Mouse (Mus musculus) lung, embryonic 14.5 days (tissue): ENCODE measurements around the gene Dgkz. TPM values are rescaled to one million over a fixed set of nuclear protein-coding genes. Genes with fewer than 3 reads are reported as not detected.

Experiments used
- ATAC-seq: fragments of 200-750 bp; cut with Nextera tagmentation; 2 replicates; pipeline ENCODE4 v1.8.0; 2017; ENCODE audit warnings: mild to moderate bottlenecking, moderate TSS enrichment, moderate library complexity; ENCODE audit not compliant: insufficient read depth
- DNase-seq: peaks from one replicate; pipeline ENCODE4 v3.0.0-alpha.2; 2015
- H3K27ac ChIP-seq: fragments of 300-500 bp; sonication (generic); 2 replicates; pipeline ENCODE4 v1.5.1; 2014; ENCODE audit warnings: low read depth, mild to moderate bottlenecking, moderate library complexity
- H3K27me3 ChIP-seq: fragments of 300-500 bp; sonication (generic); 2 replicates; pipeline ENCODE4 v1.6.1; 2014; ENCODE audit warnings: low read length, control low read depth; ENCODE audit not compliant: insufficient read depth
- H3K36me3 ChIP-seq: fragments of 300-500 bp; sonication (generic); 2 replicates; pipeline ENCODE4 v1.6.1; 2014; ENCODE audit warnings: control low read depth; ENCODE audit not compliant: insufficient read depth
- H3K4me1 ChIP-seq: fragments of 300-500 bp; sonication (generic); 2 replicates; pipeline ENCODE4 v1.6.1; 2014; ENCODE audit warnings: antibody characterized with exemption, control low read depth; ENCODE audit not compliant: insufficient read depth
- H3K4me2 ChIP-seq: fragments of 300-500 bp; sonication (generic); 2 replicates; pipeline ENCODE4 v1.6.1; 2014; ENCODE audit warnings: mild to moderate bottlenecking
- H3K4me3 ChIP-seq: fragments of 300-500 bp; sonication (generic); 2 replicates; pipeline ENCODE4 v1.5.1; 2014; ENCODE audit warnings: low read depth, low read length
- H3K9ac ChIP-seq: fragments of 300-500 bp; sonication (generic); 2 replicates; pipeline ENCODE4 v1.6.1; 2014
- H3K9me3 ChIP-seq: fragments of 300-500 bp; sonication (generic); 2 replicates; pipeline ENCODE4 v1.6.1; 2016; ENCODE audit warnings: low read depth, low read length, control low read depth
- CTCF ChIP-seq: IDR thresholded peaks from 2 replicates; pipeline ENCODE4 v1.5.1; 2016; ENCODE audit warnings: antibody characterized with exemption, low read depth
- WGBS: fragments of 180-500 bp; shearing (Covaris S2); extraction: QIAGEN DNeasy Blood & Tissue Kit; methylation state at CpG from one replicate; pipeline ENCODE4 v1.1.7; 2014; 5-methylcytosine and 5-hydroxymethylcytosine counted together
- microRNA-seq: library from miRNA; unstranded; fragments of <30 nt; microRNA quantifications from one replicate; pipeline ENCODE4, GENCODE M21; 2016; ENCODE audit warnings: borderline number of aligned reads
- polyA plus RNA-seq: library from polyadenylated mRNA; unstranded; fragments of >200 nt; fragmentation: Nextera tagmentation; extraction: Ambion mirVana; gene quantifications from 2 replicates; pipeline ENCODE4 v1.2.1, GENCODE M21; 2014

Dgkz gene
- polyA plus RNA-seq, 1 experiment from 2014 or later: 63.9 TPM

- Histone ChIP-seq H3K9me3 (no peaks in the 10 kb centered on the region), H3K4me2 (no peak overlapping the region), H3K27ac (no peak overlapping the region), H3K27me3 (no peaks in the 10 kb centered on the region), H3K36me3 (peaks cover 13% of the 10 kb centered on the region; the same call in 1 of the 2 replicates), H3K4me1 (no peaks in the 10 kb centered on the region), H3K4me3 (no peak overlapping the region), H3K9ac (no peak overlapping the region)
- no peak for TF ChIP-seq CTCF
- ATAC-seq: no peak
- no peak for DNase-seq
- 84% methylated on average over 3 of the region's 3 CpGs for WGBS
Observed at GRCm38 (mm10) chr2:91894716-91895115, 80.9 kb downstream of the Dgkz start.

GRCm38 (mm10) chr2:91884616-91885015, 91.0 kb downstream of the Dgkz start:
- Histone ChIP-seq H3K36me3 (peaks cover 16% of the 10 kb centered on the region), H3K4me3 (no peak overlapping the region), H3K4me1 (no peaks in the 10 kb centered on the region), H3K4me2 (no peak overlapping the region), H3K27ac (no peak overlapping the region), H3K9me3 (no peaks in the 10 kb centered on the region), H3K9ac (no peak overlapping the region), H3K27me3 (no peaks in the 10 kb centered on the region)
- DNase-seq (no peak), ATAC-seq (no peak)
- 62% methylated on average over 4 of the region's 4 CpGs for WGBS
- no peak for TF ChIP-seq CTCF

- WGBS: 62% methylated on average over 4 of the region's 4 CpGs
- peaks cover 16% of the 10 kb centered on the region for H3K36me3 ChIP-seq
- H3K4me3 ChIP-seq: no peak overlapping the region
- H3K9me3 ChIP-seq: no peaks in the 10 kb centered on the region
- H3K4me2 ChIP-seq: no peak overlapping the region
- H3K4me1 ChIP-seq: no peaks in the 10 kb centered on the region
- DNase-seq: no peak
- TF ChIP-seq CTCF: no peak
- H3K9ac ChIP-seq: no peak overlapping the region
- no peak for ATAC-seq
- no peaks in the 10 kb centered on the region for H3K27me3 ChIP-seq
- H3K27ac ChIP-seq: no peak overlapping the region
Observed at GRCm38 (mm10) chr2:91883961-91884360, 91.7 kb downstream of the Dgkz start.

Small RNAs within 50 kb of the gene (microRNA-seq; reads per million reads assigned to microRNA genes)
- gene Mir6999: not detected

Other genes with a start within 250 kb of the Dgkz start
- gene Ambra1, start 245.7 kb downstream of the Dgkz start, polyA plus RNA-seq: 15.7 and 15.9 TPM in 2 replicates
- gene Chrm4, start 48.6 kb downstream of the Dgkz start, polyA plus RNA-seq: 0.22 and 0.33 TPM in 2 replicates
- 1,044 and 1,097 TPM in 2 replicates for gene Mdk, start 43.6 kb downstream of the Dgkz start, polyA plus RNA-seq
- 0.34 and 1.1 TPM in 2 replicates for gene Gm9821, start 30.2 kb downstream of the Dgkz start, polyA plus RNA-seq
- 18.6 and 19.3 TPM in 2 replicates for gene Creb3l1, start 48.6 kb upstream of the Dgkz start, polyA plus RNA-seq
- gene Phf21a, start 117.3 kb upstream of the Dgkz start, polyA plus RNA-seq: 24.9 and 26.1 TPM in 2 replicates